Mouse (Mus musculus): ENCODE measurements around the gene Ablim2. TPM values are rescaled to one million over a fixed set of nuclear protein-coding genes. Genes with fewer than 3 reads are reported as not detected.

Ablim2 gene
- polyA plus RNA-seq, 1 experiment, result 3.7 TPM

DNA sequence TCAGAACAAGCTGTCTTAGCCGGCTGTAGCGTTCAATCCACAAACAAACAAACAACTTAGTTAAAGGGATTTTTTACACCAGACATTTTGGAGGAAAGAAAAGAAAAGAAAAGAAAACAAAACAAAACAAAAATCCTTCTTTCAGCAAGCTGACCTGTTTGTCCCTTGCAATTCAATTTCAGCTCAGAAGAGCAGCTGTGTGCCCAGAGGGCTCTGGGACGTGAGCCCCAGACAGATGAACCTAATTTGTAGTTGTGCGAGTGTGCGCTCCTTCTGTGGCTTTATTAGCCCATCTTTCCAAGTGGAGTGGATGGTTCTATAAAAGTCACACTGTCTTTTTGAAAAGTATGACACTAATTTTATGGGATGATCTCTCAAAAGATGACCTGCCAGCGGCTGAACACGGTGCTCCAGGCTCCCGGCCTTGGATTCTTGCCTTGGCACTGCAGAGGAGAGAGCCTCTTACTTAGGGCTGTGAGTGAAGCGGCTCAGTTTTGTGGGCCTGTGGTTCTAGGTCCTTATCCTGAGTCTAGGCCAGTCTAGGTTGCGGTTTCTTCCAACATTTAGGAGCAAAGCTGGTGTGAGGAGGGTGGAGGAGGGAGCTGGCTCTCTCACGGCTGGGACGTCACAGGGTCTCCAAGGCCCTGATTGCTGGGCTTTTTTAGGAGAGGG lies 158.1 kb downstream of the Ablim2 start:
- no peak for DNase-seq (ENCODE audit: low spot score)

DNA sequence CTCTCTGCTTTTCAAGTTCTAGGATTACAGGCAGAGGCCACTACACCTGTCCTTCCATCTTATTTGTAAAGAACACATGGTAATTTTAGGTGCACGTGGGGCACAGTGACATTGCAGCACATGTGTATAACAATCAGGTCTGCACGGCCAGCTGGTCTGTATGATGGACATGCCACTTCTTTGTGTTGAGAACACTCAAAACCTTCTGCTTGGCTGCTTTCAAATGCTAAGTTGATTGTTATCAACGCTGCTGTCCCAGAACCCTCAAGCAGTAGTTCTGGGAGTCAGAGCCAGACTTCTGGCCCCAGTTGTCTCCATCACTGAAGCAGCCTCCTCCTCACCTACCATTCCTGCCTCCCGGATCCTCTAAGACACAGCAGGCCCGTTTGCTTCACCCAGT lies 159.0 kb downstream of the Ablim2 start:
- DNase-seq (ENCODE audit: low spot score), result no peak

DNA sequence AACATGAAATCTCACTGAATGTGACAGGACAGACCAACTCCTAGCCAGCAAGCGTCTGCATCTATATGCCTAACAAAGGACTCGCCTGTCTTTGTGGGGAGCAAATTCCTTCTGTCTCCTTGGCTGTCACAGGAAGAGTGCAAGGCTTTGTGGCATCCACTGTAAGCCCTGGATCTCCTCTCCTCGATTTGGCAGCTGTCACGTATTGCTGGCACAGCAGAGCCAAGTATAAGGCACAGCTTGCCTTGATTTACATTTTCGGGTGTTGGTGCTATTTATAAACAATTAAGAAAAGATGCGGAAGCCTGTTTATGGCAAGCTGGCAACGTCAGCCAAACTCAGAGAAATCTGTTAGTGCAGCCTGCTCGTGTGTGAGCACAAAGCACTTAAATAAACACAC lies 160.7 kb downstream of the Ablim2 start:
- DNase-seq (ENCODE audit: low spot score), result no peak

DNA sequence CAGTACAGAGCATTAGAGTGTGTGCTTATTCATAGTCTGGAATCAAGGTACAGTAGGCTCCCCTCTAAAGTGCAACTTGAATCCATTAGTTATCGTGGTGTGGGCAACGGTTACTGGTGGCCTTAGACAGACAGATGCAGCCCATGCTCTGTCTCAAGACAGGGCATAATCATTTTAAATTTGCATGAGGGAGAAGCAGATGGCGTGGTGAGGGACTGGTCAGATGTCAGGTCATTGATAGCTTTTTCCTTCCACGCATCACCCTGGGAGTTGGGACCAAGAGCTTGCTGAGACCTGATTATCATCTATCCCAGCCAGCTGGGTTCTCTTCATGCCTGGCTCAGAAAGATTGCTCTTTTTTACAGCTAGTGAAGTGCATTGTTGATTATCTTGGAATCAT lies 162.4 kb downstream of the Ablim2 start:
- DNase-seq (ENCODE audit: low spot score), result no peak

DNA sequence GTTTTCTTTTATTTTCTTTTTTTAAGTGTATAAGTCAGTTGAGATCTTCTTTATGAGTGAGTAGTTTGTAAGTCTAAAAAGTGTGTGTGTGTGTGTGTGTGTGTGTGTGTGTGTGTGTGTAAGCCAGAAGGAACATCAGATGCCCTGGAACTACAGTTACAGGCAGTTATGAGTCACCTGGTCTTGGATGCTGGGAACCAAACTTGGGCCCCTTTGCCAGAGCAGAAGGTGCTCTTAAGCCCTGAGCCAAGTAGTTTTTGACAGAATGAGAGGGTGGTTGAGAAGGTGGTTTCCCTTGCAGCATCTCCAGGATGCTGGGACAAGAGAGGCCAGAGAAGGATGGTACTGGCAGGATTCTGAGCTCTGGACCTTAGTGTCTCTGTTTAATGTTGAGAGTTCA lies 162.9 kb downstream of the Ablim2 start:
- no peak for DNase-seq (ENCODE audit: low spot score)

DNA sequence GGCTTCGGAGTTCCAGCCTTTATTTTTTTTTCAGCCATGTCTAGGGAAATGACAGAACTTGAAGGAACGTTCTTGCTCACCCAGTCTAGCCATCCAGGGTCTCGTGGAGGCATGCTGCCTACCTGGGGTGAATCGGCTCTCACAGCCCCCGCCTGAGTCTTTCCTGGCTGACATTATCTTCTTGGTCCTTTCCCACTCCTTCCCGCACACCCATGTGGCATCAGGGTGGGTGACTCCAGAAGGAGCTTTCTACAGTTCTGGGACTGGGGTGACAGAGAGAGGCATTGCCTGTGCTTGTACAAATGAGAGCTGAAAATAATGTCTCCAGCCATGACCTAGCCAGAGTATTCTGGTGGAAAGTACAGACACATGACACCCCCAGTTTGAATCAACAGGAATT lies 163.5 kb downstream of the Ablim2 start:
- DNase-seq (ENCODE audit: low spot score), result no peak

DNA sequence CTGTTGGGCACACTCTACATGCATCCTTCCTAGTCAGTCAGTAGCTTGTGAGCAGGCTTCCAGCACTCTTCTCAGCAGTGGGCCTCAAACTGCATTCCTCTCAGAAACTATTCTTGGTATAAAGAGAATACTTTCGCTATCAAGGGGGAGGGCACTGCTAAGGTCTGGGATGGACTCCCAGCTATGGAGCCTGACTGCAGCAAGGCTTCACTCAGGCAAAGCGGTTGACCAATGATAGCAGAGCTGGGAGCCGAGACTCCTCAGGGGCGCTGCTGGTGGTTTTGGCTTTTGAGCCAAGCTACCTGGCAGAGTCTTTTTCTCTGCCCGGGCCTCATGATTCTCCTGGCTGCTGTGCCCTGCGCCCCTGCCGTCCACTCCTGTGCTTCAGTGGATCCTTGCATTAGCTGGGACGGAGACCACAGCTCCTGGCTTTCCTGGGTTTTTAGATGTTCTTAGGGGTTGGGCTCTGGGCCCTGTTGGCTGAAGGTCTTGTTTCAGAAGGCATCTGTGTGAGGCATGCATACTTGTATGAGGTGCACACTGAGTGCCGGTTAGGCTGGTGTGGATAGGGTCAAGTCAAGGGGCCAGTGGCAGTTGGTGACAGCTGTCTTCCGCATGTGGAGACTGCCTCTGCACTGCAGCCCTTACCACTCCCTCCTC lies 164.0 kb downstream of the Ablim2 start:
- DNase-seq (ENCODE audit: low spot score), result no peak

DNA sequence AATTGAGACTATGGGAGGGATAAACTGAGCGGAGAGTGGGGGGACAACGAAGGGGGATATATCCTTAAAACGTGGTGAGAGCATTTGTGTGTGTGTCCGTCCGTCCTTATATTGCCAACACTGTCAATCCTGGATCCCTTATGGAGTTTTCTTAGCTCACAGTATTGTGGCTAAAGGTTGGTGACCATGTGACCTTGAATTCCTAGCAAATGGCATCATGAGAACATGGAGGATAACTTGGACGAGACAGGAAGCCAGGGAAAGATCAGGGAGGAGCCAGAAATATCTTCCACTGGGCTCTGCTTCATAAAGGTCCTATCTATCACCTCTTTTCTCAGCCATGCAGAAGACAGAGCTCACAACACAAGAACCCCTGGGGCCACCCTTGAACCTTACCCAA lies 165.8 kb downstream of the Ablim2 start:
- DNase-seq (ENCODE audit: low spot score), result no peak

DNA sequence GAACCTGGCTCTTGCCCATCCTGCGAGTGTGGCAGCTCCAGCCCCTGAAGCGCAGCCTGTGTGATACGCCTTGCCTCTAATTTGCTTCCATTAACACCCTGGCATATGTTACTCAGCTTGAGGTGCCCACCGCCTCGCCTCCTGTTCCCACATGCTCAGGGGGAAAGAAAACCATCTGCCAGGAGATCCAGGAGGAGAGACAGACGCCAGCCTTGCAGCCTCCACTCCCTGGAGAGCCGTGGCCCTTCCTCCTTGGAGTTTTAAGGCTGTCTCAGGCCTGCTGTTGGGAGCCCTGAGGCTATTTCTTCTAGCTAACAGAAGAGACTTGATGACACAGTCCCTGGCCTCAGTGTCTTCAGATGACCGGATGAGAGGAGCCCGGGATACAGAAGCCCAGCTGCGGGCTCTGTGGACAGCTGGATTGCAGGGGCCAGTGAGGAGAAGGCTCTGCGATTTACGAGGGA lies 167.5 kb downstream of the Ablim2 start:
- no peak for DNase-seq (ENCODE audit: low spot score)

DNA sequence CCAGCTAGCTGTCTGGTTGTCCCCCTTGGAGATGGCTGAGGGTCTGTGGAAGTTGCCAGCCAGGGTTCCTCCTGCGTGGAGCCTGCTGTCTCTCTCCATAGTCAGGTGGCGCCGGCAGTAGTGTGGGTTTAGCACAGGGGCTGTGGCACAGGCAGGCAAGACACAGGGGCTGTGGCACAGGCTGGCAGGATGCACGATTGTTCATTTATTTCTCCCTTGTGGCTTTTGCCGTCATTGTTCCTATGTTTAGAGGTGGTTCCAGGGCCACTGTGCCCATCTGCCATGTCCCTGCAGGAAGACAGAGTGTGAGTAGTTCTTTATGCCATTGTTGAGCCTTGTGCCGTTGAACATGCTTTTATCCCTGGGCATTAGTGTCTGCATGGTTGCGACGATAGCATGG lies 168.8 kb downstream of the Ablim2 start:
- no peak for DNase-seq (ENCODE audit: low spot score)

DNA sequence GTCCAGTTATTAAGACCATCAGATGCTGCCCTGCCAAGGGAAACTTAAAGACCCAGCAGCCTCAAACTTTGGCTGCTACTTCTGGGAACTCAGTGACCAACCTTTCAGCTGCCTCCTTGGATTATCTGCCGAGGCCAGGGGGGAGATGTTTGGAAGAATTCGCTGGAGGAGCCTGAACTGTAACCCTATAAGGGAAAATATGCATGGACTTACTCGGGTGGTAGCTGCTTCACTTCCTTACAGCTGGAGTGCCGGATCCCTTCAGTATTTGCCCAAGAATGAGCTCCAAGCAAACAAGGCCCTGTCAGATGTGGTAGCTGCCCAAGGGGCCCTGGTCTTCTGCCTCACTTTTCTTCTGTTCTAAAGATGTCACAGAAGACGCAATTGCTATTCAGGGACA lies 173.6 kb downstream of the Ablim2 start:
- DNase-seq (ENCODE audit: low spot score), result no peak

DNA sequence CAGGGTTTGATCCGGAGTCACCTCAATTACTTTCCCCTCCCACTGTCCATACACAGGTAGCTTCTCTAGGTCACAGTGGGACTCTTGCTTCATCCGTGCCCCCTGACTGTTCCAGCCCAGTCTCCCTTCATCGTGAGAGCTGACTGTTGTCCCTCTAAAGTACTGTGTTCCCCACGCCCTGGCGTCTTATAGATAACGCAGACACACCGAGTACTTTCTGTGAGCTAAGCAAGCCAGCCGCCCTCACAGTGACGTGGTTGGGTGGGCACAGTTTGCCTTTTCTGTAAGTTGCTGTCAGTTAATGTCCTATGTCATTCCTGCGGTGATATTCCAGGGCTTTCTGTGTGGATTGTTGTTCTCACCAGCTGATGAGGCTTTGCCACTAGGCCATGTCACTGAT lies 175.4 kb downstream of the Ablim2 start:
- DNase-seq (ENCODE audit: low spot score), result no peak

Other genes with a start within 250 kb of the Ablim2 start
- 36.1 and 38.1 TPM in 2 replicates for gene Cpz, start 232.2 kb upstream of the Ablim2 start, polyA plus RNA-seq (2012; rRNA removed)
- gene Trmt44, start 182.8 kb upstream of the Ablim2 start, polyA plus RNA-seq (2012; rRNA removed), result 4.3 and 5.4 TPM in 2 replicates
- 30.1 and 35.0 TPM in 2 replicates for gene Acox3, start 174.8 kb upstream of the Ablim2 start, polyA plus RNA-seq (2012; rRNA removed)
- 90.2 and 126 TPM in 2 replicates for gene Htra3, start 78.1 kb upstream of the Ablim2 start, polyA plus RNA-seq (2012; rRNA removed)
- gene Sh3tc1, start 17.9 kb upstream of the Ablim2 start, polyA plus RNA-seq (2012; rRNA removed), result 2.4 and 3.2 TPM in 2 replicates
- 18.4 and 26.7 TPM in 2 replicates for gene Afap1, start 135.4 kb downstream of the Ablim2 start, polyA plus RNA-seq (2012; rRNA removed)